Mouse (Mus musculus): Measurements from ENCODE around the gene Asna1. TPM values are rescaled to one million over a fixed set of nuclear protein-coding genes. Genes with fewer than 3 reads are reported as not detected.
A peak's percentile ranks its signal among the peaks of the same experiment; 100 is the strongest.

Gene Asna1
- polyA plus RNA-seq, 1 experiment from 2014 or later = 143 TPM

- no peak for ATAC-seq (replicated peaks; ENCODE audit: low FRiP score)
- Histone ChIP-seq H3K9ac (no peak overlapping the region), H3K9me3 (replicated peaks) (no peaks in the 10 kb centered on the region), H3K27me3 (peaks cover 67% of the 10 kb centered on the region), H3K4me3 (replicated peaks) (no peak overlapping the region), H3K36me3 (no peaks in the 10 kb centered on the region), H3K27ac (no peak overlapping the region), H3K4me2 (peak overlapping the region; percentile 14; the same call in 1 of the 2 replicates), H3K4me1 (peaks cover 12% of the 10 kb centered on the region)
- 13% methylated on average over 28 of the region's 28 CpGs for WGBS
Observed at GRCm38 (mm10) chr8:85011242-85011641, 13.8 kb downstream of the Asna1 start.

GRCm38 (mm10) chr8:85007686-85008085 lies 17.4 kb downstream of the Asna1 start:
- H3K4me3 ChIP-seq (replicated peaks) = no peak overlapping the region
- H3K27me3 ChIP-seq = peaks cover 44% of the 10 kb centered on the region
- H3K9me3 ChIP-seq (replicated peaks) = no peaks in the 10 kb centered on the region
- no peak overlapping the region for H3K4me2 ChIP-seq
- H3K36me3 ChIP-seq = 0 out of 2 replicates have a peak, but pooled peaks cover 2% of the 10 kb centered on the region
- no peak for ATAC-seq (replicated peaks; ENCODE audit: low FRiP score)
- H3K4me1 ChIP-seq = peaks cover 6% of the 10 kb centered on the region; the same call in 1 of the 2 replicates
- no peak overlapping the region for H3K9ac ChIP-seq
- H3K27ac ChIP-seq = no peak overlapping the region
- WGBS = 18% methylated on average over 25 of the region's 25 CpGs

- ATAC-seq (replicated peaks; ENCODE audit: low FRiP score) = peak; percentile 59
- Histone ChIP-seq H3K9me3 (replicated peaks) (no peaks in the 10 kb centered on the region), H3K4me3 (replicated peaks) (no peak overlapping the region; the same call in 1 of the 2 replicates), H3K27me3 (peaks cover 24% of the 10 kb centered on the region), H3K9ac (no peak overlapping the region), H3K4me2 (peak overlapping the region; percentile 21), H3K4me1 (peaks cover 16% of the 10 kb centered on the region), H3K36me3 (peaks cover 21% of the 10 kb centered on the region), H3K27ac (no peak overlapping the region)
- 9% methylated on average over 19 of the region's 19 CpGs for WGBS
Observed at GRCm38 (mm10) chr8:84997649-84998295, 27.3 kb downstream of the Asna1 start.

- Histone ChIP-seq H3K9ac (no peak overlapping the region), H3K36me3 (peaks cover 19% of the 10 kb centered on the region), H3K4me2 (no peak overlapping the region), H3K4me3 (replicated peaks) (no peak overlapping the region), H3K4me1 (peaks cover 16% of the 10 kb centered on the region), H3K9me3 (replicated peaks) (no peaks in the 10 kb centered on the region), H3K27me3 (peaks cover 24% of the 10 kb centered on the region), H3K27ac (no peak overlapping the region)
- no peak for ATAC-seq (replicated peaks; ENCODE audit: low FRiP score)
- 88% methylated on average over 5 of the region's 5 CpGs for WGBS
Observed at GRCm38 (mm10) chr8:84996978-84997377, 28.1 kb downstream of the Asna1 start.

GRCm38 (mm10) chr8:84995680-84996079 lies 29.4 kb downstream of the Asna1 start:
- Histone ChIP-seq H3K27me3 (peaks cover 24% of the 10 kb centered on the region), H3K27ac (no peak overlapping the region), H3K9ac (no peak overlapping the region), H3K36me3 (peaks cover 19% of the 10 kb centered on the region), H3K9me3 (replicated peaks) (no peaks in the 10 kb centered on the region), H3K4me2 (0 out of 2 replicates have a peak overlapping the region, but pooled peaks have one; percentile 25), H3K4me3 (replicated peaks) (no peak overlapping the region), H3K4me1 (peaks cover 23% of the 10 kb centered on the region)
- 21% methylated on average over 25 of the region's 25 CpGs for WGBS
- ATAC-seq (replicated peaks; ENCODE audit: low FRiP score) = no peak

- no peaks in the 10 kb centered on the region for H3K9me3 ChIP-seq (replicated peaks)
- WGBS = 91% methylated on average over 9 of the region's 9 CpGs
Observed at GRCm38 (mm10) chr8:84994375-84994774, 30.7 kb downstream of the Asna1 start.

GRCm38 (mm10) chr8:84990836-84991235 lies 34.2 kb downstream of the Asna1 start:
- peak overlapping the region; percentile 85 for H3K27ac ChIP-seq

More at GRCm38 (mm10) chr8:84994375-84994774, 30.7 kb downstream of the Asna1 start:
- no peak overlapping the region for H3K4me3 ChIP-seq (replicated peaks)
- H3K4me2 ChIP-seq = no peak overlapping the region
- peaks cover 24% of the 10 kb centered on the region for H3K27me3 ChIP-seq
- no peak for ATAC-seq (replicated peaks; ENCODE audit: low FRiP score)
- no peak overlapping the region for H3K9ac ChIP-seq
- peaks cover 28% of the 10 kb centered on the region for H3K4me1 ChIP-seq
- H3K36me3 ChIP-seq = peaks cover 19% of the 10 kb centered on the region
- no peak overlapping the region for H3K27ac ChIP-seq

GRCm38 (mm10) chr8:84990349-84990748 lies 34.7 kb downstream of the Asna1 start, which contains the start of gene Hook2:
Hook2 (plus strand) TSS chr8:84990603.
- peak; percentile 91 for ATAC-seq (replicated peaks; ENCODE audit: low FRiP score)
- Histone ChIP-seq H3K4me1 (peaks cover 29% of the 10 kb centered on the region), H3K36me3 (peaks cover 9% of the 10 kb centered on the region; the same call in 1 of the 2 replicates), H3K4me2 (peak within 1 kb of the TSS; percentile 85), H3K27me3 (peaks cover 31% of the 10 kb centered on the region), H3K4me3 (replicated peaks) (peak within 1 kb of the TSS; percentile 58), H3K9ac (peak within 1 kb of the TSS; percentile 69), H3K27ac (peak within 1 kb of the TSS; percentile 85), H3K9me3 (replicated peaks) (no peaks in the 10 kb centered on the region)
- whole genome bisulfite sequencing = under 1% methylated on average over 28 of the region's 28 CpGs

More at GRCm38 (mm10) chr8:84990836-84991235, 34.2 kb downstream of the Asna1 start:
- Histone ChIP-seq H3K36me3 (peaks cover 9% of the 10 kb centered on the region; the same call in 1 of the 2 replicates), H3K9ac (peak overlapping the region; percentile 69), H3K9me3 (replicated peaks) (no peaks in the 10 kb centered on the region), H3K4me1 (peaks cover 29% of the 10 kb centered on the region), H3K27me3 (peaks cover 36% of the 10 kb centered on the region), H3K4me2 (peak overlapping the region; percentile 85), H3K4me3 (replicated peaks) (peak overlapping the region; percentile 58)
- ATAC-seq (replicated peaks; ENCODE audit: low FRiP score) = peak; percentile 72
- WGBS = 2% methylated on average over 15 of the region's 15 CpGs

GRCm38 (mm10) chr8:84989810-84990209 lies 35.3 kb downstream of the Asna1 start:
- peak; percentile 55 for ATAC-seq (replicated peaks; ENCODE audit: low FRiP score)
- peaks cover 26% of the 10 kb centered on the region for H3K27me3 ChIP-seq
- H3K27ac ChIP-seq = peak overlapping the region; percentile 83
- H3K4me1 ChIP-seq = peaks cover 34% of the 10 kb centered on the region
- H3K9me3 ChIP-seq (replicated peaks) = no peaks in the 10 kb centered on the region
- peak overlapping the region; percentile 59 for H3K9ac ChIP-seq
- peak overlapping the region; percentile 58 for H3K4me3 ChIP-seq (replicated peaks)
- peak overlapping the region; percentile 85 for H3K4me2 ChIP-seq
- under 1% methylated on average over 15 of the region's 15 CpGs for WGBS
- H3K36me3 ChIP-seq = peaks cover 3% of the 10 kb centered on the region; the same call in 1 of the 2 replicates

GRCm38 (mm10) chr8:84989311-84989731 lies 35.8 kb downstream of the Asna1 start:
- Histone ChIP-seq H3K9ac (no peak overlapping the region; the same call in 1 of the 2 replicates), H3K4me3 (replicated peaks) (peak overlapping the region; percentile 58), H3K27ac (peak overlapping the region; percentile 82), H3K4me1 (peaks cover 39% of the 10 kb centered on the region), H3K9me3 (replicated peaks) (no peaks in the 10 kb centered on the region), H3K4me2 (peak overlapping the region; percentile 85), H3K36me3 (no peaks in the 10 kb centered on the region), H3K27me3 (peaks cover 22% of the 10 kb centered on the region)
- 4% methylated on average over 15 of the region's 15 CpGs for WGBS
- ATAC-seq (replicated peaks; ENCODE audit: low FRiP score) = no peak; the same call in 1 of the 2 replicates

- Histone ChIP-seq H3K9me3 (replicated peaks) (no peaks in the 10 kb centered on the region), H3K27me3 (peaks cover 20% of the 10 kb centered on the region), H3K27ac (no peak overlapping the region), H3K9ac (no peak overlapping the region), H3K4me1 (peaks cover 44% of the 10 kb centered on the region), H3K4me2 (no peak overlapping the region), H3K36me3 (no peaks in the 10 kb centered on the region), H3K4me3 (replicated peaks) (no peak overlapping the region)
- no peak for ATAC-seq (replicated peaks; ENCODE audit: low FRiP score)
- 75% methylated on average over 2 of the region's 2 CpGs for WGBS
Observed at GRCm38 (mm10) chr8:84987903-84988302, 37.2 kb downstream of the Asna1 start.

- WGBS = 88% methylated on average over 5 of the region's 5 CpGs
- no peak overlapping the region for H3K27ac ChIP-seq
Observed at GRCm38 (mm10) chr8:84987388-84987787, 37.7 kb downstream of the Asna1 start.

More at GRCm38 (mm10) chr8:84987388-84987787, 37.7 kb downstream of the Asna1 start:
- no peak overlapping the region for H3K9ac ChIP-seq
- peaks cover 20% of the 10 kb centered on the region for H3K27me3 ChIP-seq
- no peak for ATAC-seq (replicated peaks; ENCODE audit: low FRiP score)
- H3K4me2 ChIP-seq = no peak overlapping the region
- no peaks in the 10 kb centered on the region for H3K36me3 ChIP-seq
- no peak overlapping the region for H3K4me3 ChIP-seq (replicated peaks)
- H3K9me3 ChIP-seq (replicated peaks) = no peaks in the 10 kb centered on the region
- H3K4me1 ChIP-seq = peaks cover 46% of the 10 kb centered on the region

Measured in kidney, embryonic 15.5 days (tissue).